Mouse (Mus musculus): ENCODE results near the gene Tcirg1.

The Tcirg1 gene

GRCm38 (mm10) chr19:3850847-3851469, 56.0 kb downstream of the Tcirg1 start:
- no peak for DNase-seq (ENCODE audit: low spot score)

- DNase-seq (ENCODE audit: low spot score): no peak
Observed at GRCm38 (mm10) chr19:3850076-3850475, 56.9 kb downstream of the Tcirg1 start.

- DNase-seq (ENCODE audit: low spot score): no peak
Observed at GRCm38 (mm10) chr19:3849251-3849650, 57.7 kb downstream of the Tcirg1 start.

GRCm38 (mm10) chr19:3848207-3848808, 58.6 kb downstream of the Tcirg1 start:
- DNase-seq (ENCODE audit: low spot score): no peak

GRCm38 (mm10) chr19:3847711-3848110, 59.2 kb downstream of the Tcirg1 start:
- no peak for DNase-seq (ENCODE audit: low spot score)

GRCm38 (mm10) chr19:3846676-3847604, 60.0 kb downstream of the Tcirg1 start:
- no peak for DNase-seq (ENCODE audit: low spot score)
